Mouse (Mus musculus) embryo, embryonic 9.5 days (tissue): ENCODE data around the gene BC035947.
"Not testable (repeated sequence)": the region's sequence is repeated elsewhere in the genome, so short reads cannot be mapped to it uniquely, and the experiment has no call there.

Experiments used
- DNase-seq: peaks from one replicate; pipeline ENCODE4 v3.0.0-alpha.2; 2017; ENCODE audit errors: extremely low spot score

The BC035947 gene

GRCm38 (mm10) chr1:78501856-78502255, 10.1 kb downstream of the BC035947 start:
- DNase-seq, result not testable (repeated sequence)

- no peak for DNase-seq
Measured at GRCm38 (mm10) chr1:78501036-78501435, 10.9 kb downstream of the BC035947 start.

DNA sequence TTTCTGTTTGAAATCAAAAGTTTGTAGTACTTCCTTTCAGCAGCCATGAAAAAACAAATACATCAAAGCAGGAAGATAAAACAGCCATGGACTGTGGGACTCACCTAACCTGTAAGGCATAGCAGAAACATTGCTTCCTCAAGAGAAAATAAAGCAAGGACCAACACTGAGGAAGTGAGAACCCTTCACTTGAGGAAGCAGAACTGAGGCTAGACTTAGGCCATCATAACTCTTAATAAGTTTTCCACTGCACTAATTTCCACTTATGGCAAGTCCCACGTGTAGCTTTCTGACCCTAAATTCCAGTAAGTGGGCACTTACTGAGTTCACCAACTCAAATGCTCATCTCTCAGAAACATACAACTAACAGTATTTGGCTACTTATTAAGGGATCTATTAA, 21.8 kb downstream of the BC035947 start:
- DNase-seq, result no peak

DNA sequence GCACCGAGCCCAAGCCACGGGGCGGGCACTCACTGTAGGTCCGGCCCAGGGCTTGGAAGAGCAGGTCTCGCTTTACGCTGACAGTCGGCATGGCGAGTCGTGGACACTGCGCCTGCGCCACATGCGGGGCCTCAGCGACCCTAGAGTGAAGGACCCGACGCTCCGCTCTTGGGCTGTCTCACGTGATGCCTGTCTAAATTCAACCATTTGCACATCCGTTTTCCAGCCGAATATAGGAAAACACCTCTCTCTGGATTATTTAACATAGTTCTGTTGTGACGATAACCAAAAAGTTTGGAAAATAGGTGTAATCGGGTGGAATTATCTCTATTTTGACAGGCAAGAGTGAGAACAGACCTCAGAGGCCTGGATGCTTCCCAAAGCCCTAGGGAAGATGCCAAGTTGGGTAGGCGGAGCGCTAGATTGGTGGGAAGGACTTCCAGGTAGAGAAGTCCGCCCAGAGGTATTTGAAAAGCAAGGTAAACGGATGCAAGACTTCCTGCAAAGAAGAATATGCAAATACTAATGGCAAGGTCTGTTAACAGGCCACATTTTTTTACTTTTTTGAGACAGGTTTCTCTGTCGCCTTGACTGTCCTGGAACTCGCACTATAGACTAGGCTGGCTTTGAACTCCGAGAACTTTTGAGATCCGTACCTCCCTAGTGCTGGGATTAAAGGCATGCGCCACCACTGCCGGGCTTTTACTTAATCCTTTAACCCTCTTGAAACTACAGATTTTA, 23.0 kb downstream of the BC035947 start, which contains the start of gene Farsb:
Farsb (minus strand) TSS at position 146 of the 741 bp plus-strand sequence.
- peak; percentile 94 for DNase-seq

GRCm38 (mm10) chr1:78488427-78488751, 23.6 kb downstream of the BC035947 start:
- DNase-seq, result no peak

- DNase-seq, result no peak
Measured at GRCm38 (mm10) chr1:78484361-78484760, 27.6 kb downstream of the BC035947 start.

GRCm38 (mm10) chr1:78483430-78483829, 28.5 kb downstream of the BC035947 start:
- DNase-seq, result no peak

DNA sequence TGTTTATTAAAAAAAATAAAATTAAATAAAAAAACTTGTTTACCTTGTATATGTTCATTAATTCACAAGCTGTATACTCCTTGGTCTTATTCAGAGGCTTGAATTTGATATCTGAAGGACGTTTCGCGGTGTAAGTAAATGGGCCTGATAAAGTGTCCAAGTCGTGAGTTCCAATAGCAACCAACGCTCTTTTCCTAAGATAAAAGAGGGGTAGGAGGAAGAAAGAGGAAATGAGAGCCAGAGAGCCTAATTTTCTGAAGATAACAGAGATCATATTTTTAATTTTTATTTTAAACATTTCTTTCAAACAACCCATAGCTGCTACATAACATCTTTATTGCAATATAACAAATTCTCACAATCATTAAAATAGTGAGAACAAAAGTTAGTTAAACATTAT, 39.5 kb downstream of the BC035947 start:
- DNase-seq, result no peak

DNA sequence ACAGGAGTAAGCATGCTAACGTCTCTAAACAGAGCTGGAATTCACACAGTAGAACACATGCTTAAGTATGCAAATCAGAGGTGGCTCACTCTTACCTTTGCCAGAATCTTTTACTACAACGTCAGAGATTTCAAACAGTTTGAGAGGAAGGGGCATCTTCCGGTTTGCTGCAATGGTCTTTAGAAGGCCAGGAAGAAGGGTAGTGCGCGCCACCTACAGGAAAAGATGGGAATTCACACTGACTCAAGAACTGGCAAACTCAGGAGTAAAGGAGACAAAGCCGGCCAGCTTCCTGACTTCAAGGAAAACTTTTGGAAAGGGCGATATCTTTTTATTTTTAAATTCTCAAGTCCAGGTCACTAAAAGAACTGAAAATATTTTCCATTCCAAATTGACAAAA, 57.3 kb downstream of the BC035947 start:
- DNase-seq, result peak; percentile 52

- no peak for DNase-seq
Measured at GRCm38 (mm10) chr1:78453886-78454285, 58.1 kb downstream of the BC035947 start.

DNA sequence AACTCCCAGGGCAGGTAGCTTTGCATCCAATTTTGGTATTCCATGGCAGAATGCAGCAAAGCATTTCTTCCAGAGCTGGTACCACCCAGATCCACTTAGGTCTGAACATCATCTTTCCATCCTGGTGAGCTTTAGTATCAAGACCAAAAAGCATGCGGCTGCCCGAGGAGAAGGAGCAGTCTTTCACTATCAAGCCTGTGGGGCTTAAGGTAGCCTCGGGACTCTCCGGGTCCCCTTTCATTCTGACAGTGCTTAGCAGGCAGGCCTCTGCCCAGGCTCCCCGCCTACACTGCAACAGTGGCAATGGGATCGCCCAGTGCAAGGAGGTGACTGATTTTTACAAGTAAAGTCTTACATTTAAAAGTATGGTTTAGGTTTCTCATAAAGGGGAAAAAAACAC, 59.4 kb downstream of the BC035947 start:
- no peak for DNase-seq

GRCm38 (mm10) chr1:78451070-78451854, 60.7 kb downstream of the BC035947 start:
- no peak for DNase-seq

- no peak for DNase-seq
Measured at GRCm38 (mm10) chr1:78448091-78448490, 63.9 kb downstream of the BC035947 start.
